Mouse (Mus musculus) gastrocnemius, adult 8-10 months (tissue): ENCODE data around the gene Krt222. TPM values are rescaled to one million over a fixed set of nuclear protein-coding genes. Genes with fewer than 3 reads are reported as not detected.

Experiments
- DNase-seq, 2 experiments: peaks; one replicate each; pipeline ENCODE4 v3.0.0; 2022; ENCODE audit warnings: low spot score in 2 of 2
- total RNA-seq, 4 experiments: library from RNA; stranded (reverse); gene quantifications; 2 replicates each; pipeline ENCODE4 v1.2.4; 2022

Krt222 gene
- total RNA-seq, 4 experiments from 2014 or later, result 1.7 to 3.0 (median 2.0) TPM

DNA sequence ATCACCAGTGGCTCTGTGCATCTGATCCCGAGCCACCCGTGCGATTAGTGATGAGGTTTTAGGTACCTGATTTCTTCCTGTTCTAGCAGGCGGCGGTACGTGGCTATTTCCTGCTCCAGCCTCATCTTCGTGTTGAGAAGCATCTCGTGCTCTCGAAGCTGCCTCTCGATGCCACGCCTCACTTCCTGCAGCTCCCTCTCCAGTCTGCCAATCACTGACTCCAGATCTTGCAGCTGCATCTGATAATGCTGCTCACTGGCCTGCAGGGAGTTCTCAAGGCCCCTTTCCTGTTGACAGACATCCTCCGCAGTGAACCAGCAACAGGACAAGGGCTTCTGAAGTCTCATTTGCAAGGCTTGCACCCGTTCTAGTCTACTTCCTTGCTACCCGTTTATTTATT lies 5.4 kb downstream of the Krt222 start:
- no peak for DNase-seq

DNA sequence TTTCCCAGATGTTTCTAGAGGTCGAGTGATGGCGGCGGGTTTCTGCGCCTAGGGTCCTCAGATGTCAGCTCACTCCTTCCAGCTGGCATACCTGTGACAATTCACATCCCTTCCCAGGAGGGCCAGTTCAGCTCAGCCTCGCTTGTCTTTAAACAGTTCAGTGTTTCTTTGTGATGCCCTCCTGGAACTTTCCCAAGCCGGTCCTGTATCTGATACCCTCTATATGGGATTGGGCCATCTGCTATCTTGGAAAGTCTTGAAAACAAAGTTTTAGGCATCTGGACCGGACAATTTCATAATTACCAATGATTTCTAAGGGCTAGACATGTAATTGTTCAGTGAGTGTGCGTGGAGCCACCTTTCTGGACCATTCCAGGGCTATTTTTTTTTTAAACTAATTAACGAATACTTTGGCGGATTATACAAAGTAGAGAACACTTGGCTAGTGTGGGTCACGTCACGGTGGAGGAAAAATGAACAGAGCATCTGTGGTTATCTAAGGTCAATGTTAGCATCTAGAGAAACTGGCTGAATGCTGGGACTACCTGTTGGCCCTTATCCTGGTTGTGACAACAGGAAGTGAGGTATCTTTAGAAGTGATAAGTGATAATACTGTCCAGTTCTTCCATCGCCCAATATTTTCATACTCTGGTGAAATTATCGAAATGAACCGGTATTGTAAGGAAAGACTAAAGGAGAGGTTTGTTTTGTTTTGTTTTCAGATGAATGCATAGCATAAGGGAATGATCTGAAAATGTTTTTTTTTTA lies 12.7 kb downstream of the Krt222 start:
- DNase-seq, result no peak

DNA sequence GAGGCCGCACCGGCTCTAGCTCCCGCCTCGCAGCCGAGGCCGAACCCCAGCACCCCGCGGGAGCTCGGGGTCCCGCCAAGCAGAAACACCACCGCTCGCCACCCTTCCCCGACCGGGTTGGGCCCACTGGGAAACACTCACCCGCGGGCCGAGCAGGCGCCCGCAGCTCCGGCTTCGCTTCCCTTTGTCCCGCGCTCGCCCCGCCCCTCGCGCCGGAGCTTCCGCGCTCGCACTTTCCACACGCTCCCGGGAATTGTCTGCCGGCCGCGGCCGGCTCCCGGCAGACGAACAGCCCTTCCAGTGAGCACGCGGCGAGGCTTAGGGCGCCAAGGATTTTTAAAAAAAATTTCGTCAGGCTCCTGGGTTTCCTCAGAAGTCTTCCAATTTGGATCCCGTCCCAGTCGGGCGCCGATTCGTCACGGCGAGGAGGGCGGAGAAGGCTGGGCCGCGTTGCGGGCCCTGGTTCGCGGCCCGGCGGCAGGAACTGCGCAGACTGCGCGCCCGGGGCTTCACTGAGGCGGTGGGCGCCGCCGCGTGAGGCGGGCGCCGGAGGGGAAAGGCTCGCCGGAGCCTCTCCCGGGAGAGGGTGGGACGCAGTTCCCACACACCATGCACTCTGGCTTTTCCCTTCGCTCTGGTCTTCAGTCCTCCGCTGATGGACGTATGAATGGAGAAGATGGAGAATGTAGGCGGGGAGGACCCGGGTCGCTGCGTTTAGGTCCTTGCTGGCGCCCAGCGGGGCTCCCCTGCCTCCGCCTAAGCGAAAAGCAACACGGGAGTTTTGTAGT lies 13.4 kb downstream of the Krt222 start, which contains the start of gene Smarce1:
Smarce1 (minus strand) TSS at position 757 of the 788 bp plus-strand sequence.
- DNase-seq, result peak; percentile 56 to 59

DNA sequence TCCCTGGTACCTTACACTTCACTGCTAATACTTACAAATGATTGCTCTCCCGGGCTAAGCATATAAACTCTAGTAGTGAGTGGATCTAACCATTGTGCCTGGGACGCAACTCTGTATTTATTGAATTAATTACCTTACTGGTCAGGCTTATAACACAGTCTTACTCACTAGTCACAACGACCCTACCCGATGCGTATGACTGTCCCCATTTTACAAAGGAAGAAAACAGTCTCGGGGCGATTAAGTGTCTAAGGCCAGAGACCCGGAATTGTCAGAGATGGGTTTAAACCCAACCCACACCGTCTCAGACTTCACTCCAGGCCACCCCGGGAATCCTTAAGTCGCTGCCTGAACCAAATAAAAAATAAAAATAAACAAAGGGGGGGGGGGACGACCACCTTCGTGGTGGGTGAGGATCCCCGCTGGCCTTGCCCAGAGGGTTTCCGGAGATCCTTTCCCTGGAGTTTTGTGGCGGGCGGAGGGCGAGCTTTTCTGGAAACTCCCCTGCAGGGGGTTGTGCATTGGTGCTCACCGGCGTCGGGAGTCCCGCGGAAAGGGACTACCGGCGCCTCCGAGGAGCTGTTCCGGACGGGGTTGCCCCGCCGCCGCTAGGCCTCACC lies 14.1 kb downstream of the Krt222 start:
- no peak for DNase-seq

DNA sequence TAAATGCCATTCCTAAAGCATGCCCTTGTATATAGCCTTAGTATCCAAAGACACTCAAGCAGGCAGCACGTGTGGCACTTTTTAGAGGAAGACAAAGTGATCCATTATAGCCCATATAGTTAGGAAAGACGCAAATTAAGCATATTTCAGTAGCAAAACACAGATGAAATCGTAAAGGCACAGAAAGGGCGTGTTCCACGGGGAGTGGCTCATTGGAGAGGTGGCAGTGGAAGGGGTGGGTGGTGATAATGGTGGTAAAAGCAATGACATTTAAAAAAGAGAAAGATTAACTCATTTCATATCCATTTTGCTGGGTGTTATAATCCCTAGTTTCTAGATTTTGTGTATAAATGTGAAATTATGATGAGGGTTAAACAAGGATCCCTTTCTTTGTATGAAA lies 17.6 kb downstream of the Krt222 start:
- no peak for DNase-seq

DNA sequence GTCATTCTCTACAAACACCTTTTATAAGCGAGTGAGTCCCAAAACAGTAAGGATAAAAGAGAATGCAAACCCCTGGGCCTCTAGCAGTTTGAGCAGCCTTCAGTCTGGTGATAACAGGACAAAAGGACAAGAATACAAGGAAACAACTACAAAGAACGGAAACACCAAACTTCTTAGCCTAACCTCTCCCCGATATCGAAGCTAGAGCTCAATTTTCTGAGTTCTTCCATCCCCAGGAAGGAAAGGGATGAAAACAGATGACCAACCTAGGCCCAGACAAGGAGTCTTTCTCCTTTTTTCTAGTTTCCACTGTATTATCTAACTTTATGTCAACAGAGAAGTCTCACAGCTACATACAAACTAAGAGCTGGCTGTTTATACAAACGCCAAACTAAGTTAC lies 20.6 kb downstream of the Krt222 start:
- no peak for DNase-seq

DNA sequence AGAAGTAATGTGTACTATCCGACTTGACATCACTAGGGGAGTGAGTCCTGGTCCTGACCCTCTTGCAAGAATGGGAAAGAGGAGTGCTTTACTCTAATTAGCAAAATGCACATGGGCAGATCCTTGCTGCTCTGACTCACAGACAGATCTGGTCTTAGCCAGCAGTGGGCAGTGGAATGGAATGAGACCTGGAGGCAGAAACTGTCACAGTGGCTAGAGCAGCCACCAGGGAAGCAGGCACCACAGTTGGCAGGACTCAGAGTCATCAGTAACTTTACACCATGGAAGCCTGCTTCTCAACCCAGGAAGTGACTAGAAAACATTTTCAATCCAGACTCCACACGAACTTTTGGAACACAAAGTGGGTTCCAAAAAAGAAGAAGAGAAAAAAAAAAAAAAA lies 22.1 kb downstream of the Krt222 start:
- peak in 1 of 2 experiments; percentile 30 for DNase-seq

DNA sequence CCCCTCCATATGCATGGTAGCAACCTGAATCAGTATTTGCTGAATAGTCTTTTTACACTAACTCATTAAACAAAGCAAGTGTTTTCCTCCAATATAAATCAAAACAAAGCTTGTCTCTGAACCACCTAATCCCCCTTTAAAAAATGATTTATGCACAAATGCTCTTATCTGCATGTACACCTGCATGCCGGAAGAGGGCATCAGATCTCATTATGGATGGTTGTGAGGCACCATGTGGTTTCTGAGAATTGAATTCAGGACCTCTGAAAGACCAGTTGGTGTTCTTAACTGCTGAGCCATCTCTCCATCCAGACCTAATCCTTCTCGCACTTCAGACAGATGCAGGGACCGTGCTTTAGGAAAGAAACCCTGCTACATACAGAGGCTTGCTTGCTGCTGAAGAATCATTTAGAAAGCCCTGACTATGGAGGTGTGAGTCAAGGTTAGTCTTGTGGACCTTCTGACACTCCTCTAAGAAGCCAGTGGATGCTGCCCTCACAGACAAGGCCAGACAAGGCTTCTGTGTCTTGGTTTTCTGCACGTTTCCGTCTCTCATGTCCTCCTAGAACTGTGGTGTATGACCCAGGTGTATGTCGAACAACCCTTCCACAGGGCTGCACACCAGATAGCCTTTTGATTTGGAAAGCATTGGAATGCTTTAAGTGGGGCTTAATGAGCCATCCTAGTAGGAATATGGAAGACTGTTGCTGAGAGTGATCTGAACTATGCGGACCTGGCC lies 26.5 kb downstream of the Krt222 start:
- no peak for DNase-seq

DNA sequence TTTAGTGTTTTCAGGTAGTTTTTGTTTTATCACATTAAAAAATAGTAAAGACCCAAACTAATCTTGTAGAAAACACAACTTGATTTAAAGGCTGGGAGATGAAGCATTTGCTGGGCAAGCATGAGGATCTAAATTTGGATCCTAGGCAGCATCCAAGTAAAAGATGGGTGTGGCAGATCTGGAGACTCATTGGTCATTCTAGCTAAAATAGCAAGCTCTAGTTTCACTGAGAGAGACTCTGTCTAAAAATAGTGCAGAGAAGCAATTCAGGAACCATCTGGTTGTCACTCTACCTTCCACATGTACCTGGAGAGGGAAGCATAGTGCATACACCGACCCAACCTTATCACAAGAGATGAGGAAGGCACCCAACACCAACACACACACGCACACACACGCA lies 27.7 kb downstream of the Krt222 start:
- peak in 1 of 2 experiments; percentile 17 for DNase-seq

DNA sequence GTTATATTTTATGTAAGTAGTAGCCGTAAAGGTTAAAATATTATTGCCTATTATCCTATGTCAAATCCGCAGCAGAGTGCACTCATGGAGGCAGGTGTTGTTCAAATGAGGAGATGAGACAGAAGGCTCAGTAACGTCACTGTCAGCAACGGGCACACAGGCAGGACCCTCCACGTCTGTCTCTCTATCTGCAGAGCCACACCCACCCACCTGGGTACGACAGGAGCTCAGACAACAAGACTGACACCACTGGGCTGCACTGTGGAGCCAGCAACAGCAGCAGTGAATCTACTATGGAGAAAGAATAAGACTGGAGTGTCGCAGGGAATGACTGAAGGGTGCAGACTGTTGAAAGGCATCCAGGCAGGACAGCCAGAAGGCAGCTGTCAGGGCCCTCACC lies 31.2 kb downstream of the Krt222 start:
- no peak for DNase-seq

DNA sequence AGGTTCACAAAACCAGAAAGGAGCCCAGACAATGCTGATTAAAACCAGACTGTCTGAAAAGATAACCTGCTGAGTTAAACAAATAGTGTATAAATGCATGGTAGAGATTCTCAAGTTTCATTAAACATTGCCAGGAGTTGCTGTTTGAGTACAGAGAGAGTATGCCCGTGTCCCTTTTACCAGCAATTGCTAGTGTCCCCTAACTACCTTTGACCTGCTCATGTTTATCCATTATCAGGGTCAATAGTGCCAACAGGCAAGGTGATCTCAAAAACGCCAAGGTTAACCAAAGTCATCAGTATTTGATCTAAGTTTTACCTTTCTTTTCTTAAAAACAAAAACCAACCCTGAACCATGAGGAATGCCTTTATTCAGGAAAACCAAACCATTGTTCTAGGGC lies 31.9 kb downstream of the Krt222 start:
- DNase-seq, result no peak

DNA sequence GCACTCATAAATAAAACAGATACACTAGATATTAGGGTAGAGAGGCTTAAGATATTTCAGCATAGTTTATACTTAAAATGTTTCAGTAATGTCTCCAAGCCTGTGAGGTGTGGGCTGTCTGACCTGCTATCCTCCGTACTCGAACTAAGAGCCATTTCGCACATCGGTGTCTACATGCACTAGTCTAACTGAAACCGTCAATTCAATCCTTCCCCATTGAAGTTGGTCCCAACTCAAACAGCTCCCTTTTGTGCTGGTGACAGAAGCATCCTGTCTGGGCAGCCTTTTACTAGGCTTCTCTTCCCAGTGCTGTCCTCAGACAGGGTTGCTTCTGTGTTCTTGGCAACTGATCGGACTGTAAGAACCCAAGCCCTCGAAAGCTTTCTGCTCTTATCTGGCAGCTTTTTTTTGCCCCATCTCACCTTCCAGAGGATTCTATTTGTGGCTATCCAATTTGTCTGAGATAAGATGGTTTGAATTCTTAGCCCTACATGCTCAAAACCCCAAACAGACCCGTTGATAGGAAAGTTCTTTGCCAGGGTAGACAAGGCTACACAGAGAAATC lies 35.7 kb downstream of the Krt222 start:
- DNase-seq, result no peak

DNA sequence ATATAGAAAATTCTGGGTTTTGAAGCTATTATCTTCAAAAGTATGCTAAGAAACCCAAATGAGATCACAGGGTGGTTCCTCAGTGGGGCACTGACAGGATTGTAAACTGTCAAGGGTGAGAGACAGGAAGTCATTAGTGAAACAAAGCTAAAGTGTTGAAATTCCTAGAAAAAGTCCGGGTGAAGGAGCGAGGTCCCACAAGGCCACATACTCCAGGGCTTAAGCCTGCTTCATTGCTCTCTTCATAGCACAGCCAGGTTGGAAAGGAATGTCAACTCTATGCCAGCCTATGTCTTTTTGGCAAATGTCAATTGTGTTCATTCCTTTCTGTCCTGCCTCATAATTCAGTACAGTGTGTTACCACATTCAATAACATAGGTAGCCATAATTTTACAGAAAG lies 36.4 kb downstream of the Krt222 start:
- DNase-seq, result no peak

DNA sequence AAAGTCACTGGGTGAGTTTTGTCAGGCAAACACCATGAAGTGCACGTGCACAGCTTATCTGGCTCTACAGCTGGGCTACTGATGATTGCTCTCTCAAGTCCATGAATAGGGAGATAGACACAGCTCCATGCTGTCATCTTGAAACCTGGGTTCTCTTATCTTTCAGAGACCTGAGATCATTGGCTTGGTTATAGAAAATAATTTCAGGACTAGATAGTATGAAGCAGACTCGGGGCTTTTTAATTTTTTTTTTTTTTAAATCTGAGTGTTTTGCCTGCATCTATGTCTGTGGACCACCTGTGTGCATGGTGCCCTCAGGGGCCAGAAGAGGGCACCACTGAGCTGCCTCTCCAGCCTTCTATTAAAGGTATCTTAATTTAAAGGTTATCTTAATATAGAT lies 36.9 kb downstream of the Krt222 start:
- DNase-seq, result no peak

DNA sequence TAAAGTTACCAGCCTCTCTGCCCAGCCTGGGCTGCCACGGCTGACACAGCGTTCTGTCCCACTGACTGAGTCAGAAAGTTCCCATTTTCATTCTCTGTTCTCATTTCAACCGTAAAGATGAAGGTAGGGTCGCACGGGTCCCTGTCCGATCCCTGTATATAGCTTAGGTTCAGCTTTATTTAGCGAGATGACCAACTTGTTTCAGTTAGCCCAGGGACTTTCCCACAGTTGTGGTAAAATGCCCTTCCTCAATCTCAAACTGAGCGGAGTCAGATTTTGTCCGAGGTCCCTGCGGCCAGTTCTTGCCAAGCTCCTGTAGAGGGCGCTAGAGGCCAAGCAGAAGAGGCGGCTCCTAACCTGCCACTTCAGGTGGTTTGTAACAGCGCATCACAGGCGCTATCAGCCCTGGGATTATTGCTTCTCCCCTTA lies 54.7 kb downstream of the Krt222 start:
- DNase-seq, result no peak

DNA sequence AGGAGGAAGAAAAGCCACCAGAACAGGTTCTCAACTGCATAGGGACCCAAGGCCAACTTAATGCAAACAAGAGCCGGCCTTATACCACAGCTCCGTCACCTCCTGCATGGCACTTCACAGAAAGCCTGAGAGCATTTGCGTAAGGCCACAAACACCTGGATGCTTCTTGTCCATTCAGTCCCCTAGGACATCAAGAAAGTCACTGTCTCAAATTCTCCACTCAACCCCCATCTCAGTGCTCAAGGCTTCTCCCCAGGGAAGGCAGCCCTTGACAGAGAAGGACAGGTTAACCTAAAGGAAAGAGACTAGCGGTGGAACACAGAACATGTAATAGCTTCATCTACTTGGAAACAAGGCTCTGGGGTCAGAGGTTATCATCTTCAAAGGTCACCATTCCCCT lies 56.5 kb downstream of the Krt222 start:
- DNase-seq, result no peak

DNA sequence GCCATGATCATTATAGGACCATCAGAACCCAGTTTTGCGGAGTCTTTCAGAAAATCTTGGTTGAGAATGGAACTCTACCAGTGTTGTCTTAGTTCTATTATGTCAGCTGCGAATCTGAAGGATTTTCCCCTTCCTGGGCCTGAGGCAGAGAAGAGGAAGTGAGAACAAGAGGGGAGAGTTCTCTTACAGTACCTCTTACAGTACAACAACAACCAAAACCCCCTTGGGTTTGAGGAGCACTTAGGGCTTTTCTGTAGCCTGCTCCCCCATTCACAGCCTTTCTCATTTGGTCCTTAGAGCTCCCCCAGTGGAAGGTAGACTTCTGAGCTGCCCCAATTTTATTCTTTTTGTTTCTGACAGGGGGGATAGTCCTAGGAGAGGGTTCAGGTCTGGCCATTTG lies 57.0 kb downstream of the Krt222 start:
- no peak for DNase-seq
